Mouse (Mus musculus) E14TG2a.4 (cell line): ENCODE measurements at regions not wholly inside any gene's neighbourhood (a gene's known extent, or its start where the extent isn't known, plus 50 kb on each side); places are given as distances from the start of the nearest gene placed in this dataset.

Source experiments
- CTCF ChIP-seq: conservative IDR thresholded peaks from 2 replicates; pipeline ENCODE4 v1.5.1; 2014; ENCODE audit warnings: low read length
- NANOG ChIP-seq: IDR thresholded peaks from 2 replicates; pipeline ENCODE4 v1.6.1; 2014; ENCODE audit warnings: borderline replicate concordance, low read length, mixed read lengths

DNA sequence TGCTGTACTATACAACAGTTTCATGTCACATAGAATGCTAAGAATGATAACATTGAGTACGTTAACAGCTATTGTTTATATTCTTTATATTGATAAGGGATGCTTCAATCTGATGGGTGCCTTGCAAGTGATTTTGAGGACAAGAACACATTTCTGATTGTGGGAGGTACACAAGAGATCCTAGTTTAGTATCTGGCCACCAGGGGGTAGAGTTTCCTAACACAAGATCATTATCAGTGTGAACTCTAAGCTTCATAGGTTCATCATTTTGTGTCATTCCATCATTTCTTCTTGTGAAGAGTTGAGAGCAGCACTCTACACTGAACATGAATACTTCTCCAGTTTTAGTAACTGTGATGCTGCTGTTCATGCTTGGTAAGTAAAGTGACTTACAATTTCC is 799.9 kb downstream of the Dad1 start:
- TF ChIP-seq CTCF (no peak), NANOG (no peak)
